Mouse (Mus musculus): Measurements from ENCODE around the gene Specc1. TPM values are rescaled to one million over a fixed set of nuclear protein-coding genes. Genes with fewer than 3 reads are reported as not detected.

Specc1 gene
- total RNA-seq, 2 experiments from 2014 or later, result 85.8 to 91.6 TPM

- DNase-seq (ENCODE audit: low spot score in 2 of 2), result no peak
- no peak for TF ChIP-seq CTCF (conservative IDR thresholded peaks at IDR 0.05)
- Histone ChIP-seq H3K4me3 (no peak overlapping the region), H3K27ac (peak overlapping the region; percentile 83)
These were observed 67.7 kb downstream of the Specc1 start for GRCm38 (mm10) chr11:62024234-62024601.

GRCm38 (mm10) chr11:62024952-62025351 lies 68.4 kb downstream of the Specc1 start:
- TF ChIP-seq CTCF (conservative IDR thresholded peaks at IDR 0.05), result no peak
- DNase-seq (ENCODE audit: low spot score in 2 of 2), result peak; percentile 48 to 63
- Histone ChIP-seq H3K27ac (peak overlapping the region; percentile 83), H3K4me3 (no peak overlapping the region; the same call in 1 of the 2 replicates)

- TF ChIP-seq CTCF (conservative IDR thresholded peaks at IDR 0.05), result no peak
- no peak for DNase-seq (ENCODE audit: low spot score in 2 of 2)
- Histone ChIP-seq H3K27ac (peak overlapping the region; percentile 83), H3K4me3 (no peak overlapping the region)
These were observed 69.2 kb downstream of the Specc1 start for GRCm38 (mm10) chr11:62025770-62026169.

GRCm38 (mm10) chr11:62026345-62026815 lies 69.8 kb downstream of the Specc1 start:
- peak overlapping the region; percentile 83 for H3K27ac ChIP-seq
- no peak for TF ChIP-seq CTCF (conservative IDR thresholded peaks at IDR 0.05)
- no peak overlapping the region for H3K4me3 ChIP-seq
- peak in 1 of 2 experiments; percentile 58 for DNase-seq (ENCODE audit: low spot score in 2 of 2)

- H3K4me3 ChIP-seq, result no peak overlapping the region
- peak overlapping the region; percentile 83; the same call in 1 of the 2 replicates for H3K27ac ChIP-seq
These were observed 70.7 kb downstream of the Specc1 start for GRCm38 (mm10) chr11:62027271-62027670.

GRCm38 (mm10) chr11:62027705-62028104 lies 71.1 kb downstream of the Specc1 start:
- Histone ChIP-seq H3K4me3 (no peak overlapping the region), H3K27ac (peak overlapping the region; percentile 7; the same call in 1 of the 2 replicates)
- TF ChIP-seq CTCF (conservative IDR thresholded peaks at IDR 0.05), result no peak
- DNase-seq (ENCODE audit: low spot score in 2 of 2), result no peak

More at GRCm38 (mm10) chr11:62027271-62027670, 70.7 kb downstream of the Specc1 start:
- DNase-seq (ENCODE audit: low spot score in 2 of 2), result no peak
- no peak for TF ChIP-seq CTCF (conservative IDR thresholded peaks at IDR 0.05)

- no peak for TF ChIP-seq CTCF (conservative IDR thresholded peaks at IDR 0.05)
- no peak overlapping the region for H3K27ac ChIP-seq
- H3K4me3 ChIP-seq, result no peak overlapping the region
- no peak for DNase-seq (ENCODE audit: low spot score in 2 of 2)
These were observed 72.6 kb downstream of the Specc1 start for GRCm38 (mm10) chr11:62029171-62029570.

- no peak for TF ChIP-seq CTCF (conservative IDR thresholded peaks at IDR 0.05)
- Histone ChIP-seq H3K27ac (no peak overlapping the region), H3K4me3 (no peak overlapping the region)
- no peak for DNase-seq (ENCODE audit: low spot score in 2 of 2)
These were observed 78.0 kb downstream of the Specc1 start for GRCm38 (mm10) chr11:62034564-62034963.

GRCm38 (mm10) chr11:62035220-62035619 lies 78.7 kb downstream of the Specc1 start:
- no peak overlapping the region for H3K4me3 ChIP-seq
- no peak overlapping the region for H3K27ac ChIP-seq
- TF ChIP-seq CTCF (conservative IDR thresholded peaks at IDR 0.05), result no peak
- no peak for DNase-seq (ENCODE audit: low spot score in 2 of 2)

- no peak for DNase-seq (ENCODE audit: low spot score in 2 of 2)
- TF ChIP-seq CTCF (conservative IDR thresholded peaks at IDR 0.05), result no peak
- no peak overlapping the region for H3K4me3 ChIP-seq
These were observed 83.6 kb downstream of the Specc1 start for GRCm38 (mm10) chr11:62040122-62040521.

GRCm38 (mm10) chr11:62044627-62045026 lies 88.1 kb downstream of the Specc1 start:
- Histone ChIP-seq H3K4me3 (no peak overlapping the region), H3K27ac (no peak overlapping the region)
- peak; percentile 71 for TF ChIP-seq CTCF (conservative IDR thresholded peaks at IDR 0.05)
- no peak for DNase-seq (ENCODE audit: low spot score in 2 of 2)

More at GRCm38 (mm10) chr11:62040122-62040521, 83.6 kb downstream of the Specc1 start:
- no peak overlapping the region for H3K27ac ChIP-seq

GRCm38 (mm10) chr11:62045964-62046363 lies 89.4 kb downstream of the Specc1 start:
- TF ChIP-seq CTCF (conservative IDR thresholded peaks at IDR 0.05), result no peak
- H3K4me3 ChIP-seq, result no peak overlapping the region
- DNase-seq (ENCODE audit: low spot score in 2 of 2), result no peak
- H3K27ac ChIP-seq, result no peak overlapping the region

- H3K27ac ChIP-seq, result peak overlapping the region; percentile 52
- peak; percentile 65 to 78 for DNase-seq (ENCODE audit: low spot score in 2 of 2)
- no peak overlapping the region for H3K4me3 ChIP-seq
- TF ChIP-seq CTCF (conservative IDR thresholded peaks at IDR 0.05), result peak; percentile 93
These were observed 91.5 kb downstream of the Specc1 start for GRCm38 (mm10) chr11:62047817-62048640.

GRCm38 (mm10) chr11:62049170-62049569 lies 92.6 kb downstream of the Specc1 start:
- TF ChIP-seq CTCF (conservative IDR thresholded peaks at IDR 0.05), result no peak
- DNase-seq (ENCODE audit: low spot score in 2 of 2), result no peak
- Histone ChIP-seq H3K27ac (no peak overlapping the region), H3K4me3 (no peak overlapping the region)
